Mouse (Mus musculus) lung, embryonic 16.5 days (tissue): ENCODE measurements at regions not wholly inside any gene's neighbourhood (a gene's known extent, or its start where the extent isn't known, plus 50 kb on each side); places are given as distances from the start of the nearest gene placed in this dataset.

ENCODE experiments used
- ATAC-seq: fragments of 200-750 bp; cut with Nextera tagmentation; 2 replicates; pipeline ENCODE4 v1.8.0; 2017; ENCODE audit warnings: low read depth, mild to moderate bottlenecking, moderate library complexity
- H3K27ac ChIP-seq: fragments of 300-500 bp; sonication (generic); 2 replicates; pipeline ENCODE4 v1.5.1; 2014; ENCODE audit warnings: mild to moderate bottlenecking, control low read depth, low read length
- H3K27me3 ChIP-seq: fragments of 300-500 bp; sonication (generic); 2 replicates; pipeline ENCODE4 v1.6.1; 2014; ENCODE audit warnings: low read depth, low read length, mixed read lengths; ENCODE audit not compliant: control insufficient read depth, insufficient read depth
- H3K36me3 ChIP-seq: fragments of 300-500 bp; sonication (generic); 2 replicates; pipeline ENCODE4 v1.6.1; 2014; ENCODE audit warnings: low read length; ENCODE audit not compliant: control insufficient read depth, insufficient read depth
- H3K4me1 ChIP-seq: fragments of 300-500 bp; sonication (generic); replicated peaks from 2 replicates; pipeline ENCODE4 v1.6.1; 2014; ENCODE audit warnings: low read length, mixed read lengths; ENCODE audit not compliant: control insufficient read depth, insufficient read depth
- H3K4me2 ChIP-seq: fragments of 300-500 bp; sonication (generic); 2 replicates; pipeline ENCODE4 v1.6.1; 2014; ENCODE audit warnings: low read depth, low read length, control low read depth
- H3K4me3 ChIP-seq: fragments of 300-500 bp; sonication (generic); 2 replicates; pipeline ENCODE4 v1.5.1; 2014; ENCODE audit warnings: mild to moderate bottlenecking, low read length, control low read depth
- H3K9ac ChIP-seq: fragments of 300-500 bp; sonication (generic); 2 replicates; pipeline ENCODE4 v1.6.1; 2014; ENCODE audit warnings: low read length, control low read depth
- H3K9me3 ChIP-seq: fragments of 300-500 bp; sonication (generic); 2 replicates; pipeline ENCODE4 v1.6.1; 2016; ENCODE audit warnings: low read length; ENCODE audit not compliant: control insufficient read depth
- WGBS: fragments of 180-500 bp; shearing (Covaris S2); extraction: QIAGEN DNeasy Blood & Tissue Kit; methylation state at CpG from one replicate; pipeline ENCODE4 v1.1.7; 2014; 5-methylcytosine and 5-hydroxymethylcytosine counted together

GRCm38 (mm10) chr9:30525086-30525485 lies 98.2 kb downstream of the Snx19 start:
- Histone ChIP-seq H3K27ac (no peak overlapping the region), H3K36me3 (no peaks in the 10 kb centered on the region), H3K9me3 (no peaks in the 10 kb centered on the region), H3K27me3 (no peaks in the 10 kb centered on the region), H3K9ac (no peak overlapping the region), H3K4me2 (no peak overlapping the region), H3K4me1 (no peaks in the 10 kb centered on the region), H3K4me3 (no peak overlapping the region)
- no peak for ATAC-seq
- 54% methylated on average over 5 of the region's 5 CpGs for WGBS

GRCm38 (mm10) chr9:30524401-30525066 lies 97.6 kb downstream of the Snx19 start:
- 60% methylated on average over 6 of the region's 6 CpGs for WGBS
- no peak overlapping the region for H3K9ac ChIP-seq
- no peaks in the 10 kb centered on the region for H3K36me3 ChIP-seq
- H3K4me1 ChIP-seq, result no peaks in the 10 kb centered on the region
- H3K27me3 ChIP-seq, result no peaks in the 10 kb centered on the region
- H3K4me2 ChIP-seq, result no peak overlapping the region
- ATAC-seq, result no peak
- H3K27ac ChIP-seq, result no peak overlapping the region
- no peak overlapping the region for H3K4me3 ChIP-seq
- H3K9me3 ChIP-seq, result no peaks in the 10 kb centered on the region

- no peaks in the 10 kb centered on the region for H3K36me3 ChIP-seq
- WGBS, result 70% methylated on average over 2 of the region's 2 CpGs
- no peak overlapping the region for H3K4me3 ChIP-seq
- no peak overlapping the region for H3K27ac ChIP-seq
- ATAC-seq, result no peak
- no peaks in the 10 kb centered on the region for H3K9me3 ChIP-seq
- H3K27me3 ChIP-seq, result no peaks in the 10 kb centered on the region
- no peak overlapping the region for H3K9ac ChIP-seq
- H3K4me2 ChIP-seq, result no peak overlapping the region
- H3K4me1 ChIP-seq, result no peaks in the 10 kb centered on the region
Observed at GRCm38 (mm10) chr9:30523852-30524251, 96.9 kb downstream of the Snx19 start.

GRCm38 (mm10) chr9:30522595-30523350 lies 95.9 kb downstream of the Snx19 start:
- H3K27ac ChIP-seq, result no peak overlapping the region
- H3K4me2 ChIP-seq, result no peak overlapping the region
- H3K9me3 ChIP-seq, result no peaks in the 10 kb centered on the region
- H3K4me1 ChIP-seq, result no peaks in the 10 kb centered on the region
- 74% methylated on average over 10 of the region's 10 CpGs for WGBS
- H3K9ac ChIP-seq, result no peak overlapping the region
- H3K36me3 ChIP-seq, result no peaks in the 10 kb centered on the region
- no peaks in the 10 kb centered on the region for H3K27me3 ChIP-seq
- no peak overlapping the region for H3K4me3 ChIP-seq
- no peak for ATAC-seq

GRCm38 (mm10) chr9:30521556-30522240 lies 94.8 kb downstream of the Snx19 start:
- no peaks in the 10 kb centered on the region for H3K9me3 ChIP-seq
- H3K4me3 ChIP-seq, result no peak overlapping the region
- ATAC-seq, result no peak
- H3K4me1 ChIP-seq, result no peaks in the 10 kb centered on the region
- no peak overlapping the region for H3K4me2 ChIP-seq
- 83% methylated on average over 6 of the region's 6 CpGs for WGBS
- no peaks in the 10 kb centered on the region for H3K36me3 ChIP-seq
- H3K9ac ChIP-seq, result no peak overlapping the region
- no peak overlapping the region for H3K27ac ChIP-seq
- H3K27me3 ChIP-seq, result no peaks in the 10 kb centered on the region

- H3K9ac ChIP-seq, result no peak overlapping the region
- no peak overlapping the region for H3K4me3 ChIP-seq
- 42% methylated on average over 9 of the region's 9 CpGs for WGBS
- H3K4me2 ChIP-seq, result no peak overlapping the region
- no peak overlapping the region for H3K27ac ChIP-seq
- no peaks in the 10 kb centered on the region for H3K4me1 ChIP-seq
- no peaks in the 10 kb centered on the region for H3K27me3 ChIP-seq
- no peaks in the 10 kb centered on the region for H3K36me3 ChIP-seq
- H3K9me3 ChIP-seq, result no peaks in the 10 kb centered on the region
- ATAC-seq, result no peak
Observed at GRCm38 (mm10) chr9:30520853-30521439, 94.0 kb downstream of the Snx19 start.

GRCm38 (mm10) chr9:30520116-30520515 lies 93.2 kb downstream of the Snx19 start:
- Histone ChIP-seq H3K4me1 (no peaks in the 10 kb centered on the region), H3K27me3 (no peaks in the 10 kb centered on the region), H3K9ac (no peak overlapping the region), H3K27ac (no peak overlapping the region), H3K4me2 (no peak overlapping the region), H3K9me3 (no peaks in the 10 kb centered on the region), H3K36me3 (no peaks in the 10 kb centered on the region), H3K4me3 (no peak overlapping the region)
- WGBS, result 83% methylated on average over 1 of the region's 1 CpGs
- ATAC-seq, result no peak

- no peak overlapping the region for H3K27ac ChIP-seq
- no peaks in the 10 kb centered on the region for H3K36me3 ChIP-seq
- no peaks in the 10 kb centered on the region for H3K4me1 ChIP-seq
- H3K4me2 ChIP-seq, result no peak overlapping the region
- WGBS, result 89% methylated on average over 1 of the region's 1 CpGs
- no peaks in the 10 kb centered on the region for H3K27me3 ChIP-seq
- H3K9me3 ChIP-seq, result no peaks in the 10 kb centered on the region
- no peak overlapping the region for H3K4me3 ChIP-seq
- no peak overlapping the region for H3K9ac ChIP-seq
- ATAC-seq, result no peak
Observed at GRCm38 (mm10) chr9:30519231-30519630, 92.3 kb downstream of the Snx19 start.
